Mouse (Mus musculus) spleen, adult 2 months (tissue): ENCODE measurements around the gene Vav2.

Experiments used
- CTCF ChIP-seq: fragments of 200-500 bp; IDR thresholded peaks from 2 replicates; pipeline ENCODE4 v1.5.1; 2011; ENCODE audit warnings: mild to moderate bottlenecking, inconsistent platforms; ENCODE audit not compliant: insufficient read depth, insufficient read length, insufficient replicate concordance; ENCODE audit errors: extremely low read depth
- POLR2A ChIP-seq: fragments of 200-500 bp; IDR thresholded peaks from 2 replicates; pipeline ENCODE4 v1.6.1; 2011; ENCODE audit warnings: low read depth, low read length, inconsistent platforms

DNA sequence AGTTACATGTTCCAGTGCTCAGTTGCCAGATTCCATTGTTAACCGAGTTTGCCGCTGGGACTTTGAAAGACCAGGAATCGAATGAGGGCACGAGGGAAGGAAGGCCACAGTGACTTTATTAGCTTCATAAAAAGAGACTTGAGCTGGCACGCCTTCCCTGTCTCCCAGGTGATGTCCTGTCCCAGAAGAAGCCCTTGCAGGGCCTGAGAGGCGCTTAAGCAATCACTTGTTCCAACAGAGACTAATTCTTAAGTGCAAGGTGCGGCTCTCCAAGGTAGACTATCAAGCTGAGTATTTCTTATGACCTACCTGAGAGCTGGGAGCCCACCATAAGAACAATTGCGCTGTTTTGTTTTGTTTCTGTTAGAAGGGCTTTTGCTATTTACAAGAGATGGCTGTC lies 57.9 kb downstream of the Vav2 start:
- TF ChIP-seq POLR2A: no peak
- TF ChIP-seq CTCF: no peak
